Mouse (Mus musculus): ENCODE measurements around the gene 2310011J03Rik. TPM values are rescaled to one million over a fixed set of nuclear protein-coding genes. Genes with fewer than 3 reads are reported as not detected.
"Not testable (repeated sequence)": the region's sequence is repeated elsewhere in the genome, so short reads cannot be mapped to it uniquely, and the experiment has no call there.

2310011J03Rik gene
- total RNA-seq, 2 experiments from 2014 or later: 26.3 to 26.9 TPM

DNA sequence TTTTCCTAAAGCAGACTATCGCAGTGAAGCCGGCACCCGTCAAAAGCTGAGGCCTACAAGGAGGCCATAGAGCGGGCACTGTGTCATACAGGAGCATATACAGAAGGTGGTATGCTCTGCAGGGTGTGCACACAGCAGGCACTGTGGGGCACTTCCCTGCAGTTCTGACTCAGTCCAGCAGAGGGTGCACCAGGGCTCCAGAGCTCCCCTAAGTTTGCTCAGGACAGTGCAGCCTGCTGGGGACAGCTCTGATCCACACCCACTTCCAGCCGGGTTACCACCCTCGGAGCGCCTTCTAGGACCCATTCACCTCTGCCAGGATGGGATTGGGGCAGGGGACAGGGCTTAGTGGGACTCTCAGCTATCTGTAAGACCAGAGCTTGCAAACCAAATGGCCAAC is 30.0 kb upstream of the 2310011J03Rik start:
- TF ChIP-seq CTCF (IDR thresholded peaks at IDR 0.05): peak; percentile 98
- Histone ChIP-seq H3K27ac (no peak overlapping the region), H3K4me3 (no peak overlapping the region)
- intact Hi-C loops (cut with DNase I): loop anchor here (2.0 kb wide), 1 partner anchor 25 kb away; no protein-coding TSS in a partner anchor
- peak; percentile 76 to 88 for DNase-seq (ENCODE audit: extremely low spot score in 1 of 2, low spot score in 2 of 2)

DNA sequence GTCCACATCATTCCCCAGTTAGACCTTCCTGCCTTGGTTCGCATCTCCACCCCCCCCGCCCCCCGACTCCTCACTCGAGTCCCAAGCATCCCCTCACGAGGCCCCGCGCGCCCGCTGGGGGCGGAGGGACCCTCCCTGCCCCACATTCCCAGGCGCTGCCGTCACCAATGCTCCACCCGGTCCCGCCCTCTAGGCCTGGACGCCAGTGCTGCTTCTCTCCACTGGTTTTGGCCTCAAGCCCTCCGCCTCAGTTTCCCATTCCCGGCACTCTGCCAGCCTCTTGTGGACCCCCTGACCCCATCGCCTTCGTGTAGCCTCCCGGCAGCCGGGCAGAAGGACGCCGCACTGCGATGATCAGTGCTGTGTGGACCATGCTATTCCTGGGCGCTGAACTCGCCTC is 28.6 kb upstream of the 2310011J03Rik start:
- no peak for TF ChIP-seq CTCF (IDR thresholded peaks at IDR 0.05)
- H3K4me3 ChIP-seq: no peak overlapping the region
- intact Hi-C loops (cut with DNase I): loop anchor here (2.0 kb wide), 1 partner anchor 56 kb away; the partner anchor contains the start of gene Rps15

DNA sequence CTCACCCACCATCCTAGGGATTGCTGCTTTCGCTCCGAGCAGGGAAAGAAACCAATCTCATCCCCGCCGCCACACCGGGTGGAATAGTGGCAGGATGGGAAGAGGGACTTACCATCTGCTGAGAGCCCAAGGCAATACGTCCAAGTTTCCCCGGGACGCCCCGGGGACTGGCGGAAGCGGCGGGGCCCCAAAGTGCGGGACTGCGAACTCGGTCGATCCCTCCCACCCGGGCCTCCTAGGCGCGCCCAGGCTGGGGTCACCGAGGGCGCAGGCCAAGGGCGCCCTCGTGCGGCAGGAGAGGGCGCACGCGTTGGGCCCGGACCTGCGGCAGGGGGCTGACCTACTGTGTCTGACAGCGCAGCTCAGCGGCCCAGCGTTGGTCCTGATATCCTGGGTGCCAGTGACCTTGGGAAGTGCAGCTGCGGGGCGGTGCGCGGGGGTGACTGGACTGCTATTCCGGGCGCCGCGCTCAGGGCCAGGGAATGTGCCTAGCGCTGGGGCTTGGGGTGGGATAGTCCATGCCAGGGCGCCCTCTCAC is 28.0 kb upstream of the 2310011J03Rik start, which contains the start of gene Adamtsl5:
Gene Adamtsl5, minus strand, starts transcription at position 169 of the 538 bp plus-strand sequence.
- peak; percentile 64 for TF ChIP-seq CTCF (IDR thresholded peaks at IDR 0.05)
- no peak for DNase-seq (ENCODE audit: extremely low spot score in 1 of 2, low spot score in 2 of 2)
- intact Hi-C loops (cut with DNase I): loop anchor here (2.0 kb wide), 1 partner anchor 56 kb away; the partner anchor contains the start of gene Rps15
- H3K4me3 ChIP-seq: peak within 1 kb of the TSS; percentile 38
- 0 out of 2 replicates have a peak within 1 kb of the TSS, but pooled peaks have one; percentile 19 for H3K27ac ChIP-seq

More for the DNA sequence above, 28.6 kb upstream of the 2310011J03Rik start:
- no peak for DNase-seq (ENCODE audit: extremely low spot score in 1 of 2, low spot score in 2 of 2)
- H3K27ac ChIP-seq: no peak overlapping the region

DNA sequence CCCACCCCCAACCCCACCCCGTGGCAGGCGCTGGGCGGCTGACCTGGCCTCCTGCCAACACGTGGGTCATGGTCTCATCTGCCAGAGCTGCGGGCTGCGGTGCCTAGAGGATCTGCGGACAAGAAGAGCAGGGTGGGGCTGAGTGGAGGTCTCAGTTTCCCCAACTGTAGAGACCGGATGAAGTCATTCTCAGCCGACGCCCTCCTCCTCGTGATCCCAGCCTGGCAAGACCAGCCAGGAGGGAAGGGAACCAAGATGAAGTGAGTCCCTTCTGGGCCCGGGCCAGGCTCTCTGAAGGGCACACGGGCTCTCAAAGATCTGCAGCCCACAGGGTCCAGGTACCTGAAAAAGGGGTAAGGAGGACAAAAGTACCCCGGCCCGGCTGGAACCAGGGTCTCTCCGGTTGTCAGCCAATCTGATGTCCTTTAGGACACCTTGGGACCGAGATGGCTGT is 27.2 kb upstream of the 2310011J03Rik start:
- intact Hi-C loops (cut with DNase I): no loop called here
- TF ChIP-seq CTCF (IDR thresholded peaks at IDR 0.05): no peak
- DNase-seq (ENCODE audit: extremely low spot score in 1 of 2, low spot score in 2 of 2): no peak
- peak overlapping the region; percentile 38 for H3K4me3 ChIP-seq
- H3K27ac ChIP-seq: no peak overlapping the region

DNA sequence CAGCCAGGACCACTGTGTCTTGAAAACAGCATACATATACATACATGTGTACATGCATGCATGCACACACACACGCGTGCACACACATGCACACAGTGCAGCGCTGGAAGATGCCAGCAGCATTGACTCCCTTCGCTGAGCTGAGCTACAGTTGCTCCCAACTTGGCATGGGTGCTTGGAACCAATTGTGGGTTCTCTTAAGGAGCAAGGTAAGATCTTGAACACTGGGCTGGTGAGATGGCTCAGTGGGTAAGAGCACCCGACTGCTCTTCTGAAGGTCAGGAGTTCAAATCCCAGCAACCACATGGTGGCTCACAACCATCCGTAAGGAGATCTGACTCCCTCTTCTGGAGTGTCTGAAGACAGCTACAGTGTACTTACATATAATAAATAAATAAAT is 25.6 kb upstream of the 2310011J03Rik start:
- DNase-seq (ENCODE audit: extremely low spot score in 1 of 2, low spot score in 2 of 2); H3K27ac ChIP-seq; intact Hi-C loops (cut with DNase I); H3K4me3 ChIP-seq: not testable (repeated sequence)

DNA sequence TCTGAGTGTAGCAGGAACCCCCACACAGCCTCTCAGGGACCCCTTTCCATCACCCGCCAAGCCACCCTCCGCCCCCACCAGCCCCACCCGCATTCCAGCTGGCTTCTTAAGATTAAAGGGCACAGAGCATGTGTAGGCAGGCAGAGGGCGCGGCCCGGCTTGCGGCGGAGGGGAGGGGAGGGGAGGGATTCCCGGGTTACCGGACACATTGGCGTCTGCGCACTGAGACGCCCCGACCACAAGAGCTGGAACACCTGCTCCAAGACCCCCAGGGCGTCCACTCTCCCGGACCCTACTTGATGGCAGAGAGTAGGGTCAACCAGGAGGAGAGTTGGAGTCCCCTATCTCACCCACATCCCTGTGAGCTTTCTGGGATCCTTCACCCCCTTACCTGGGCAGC is 24.8 kb upstream of the 2310011J03Rik start:
- Histone ChIP-seq H3K4me3 (no peak overlapping the region), H3K27ac (no peak overlapping the region)
- no peak for TF ChIP-seq CTCF (IDR thresholded peaks at IDR 0.05)
- no peak for DNase-seq (ENCODE audit: extremely low spot score in 1 of 2, low spot score in 2 of 2)
- intact Hi-C loops (cut with DNase I): no loop called here

DNA sequence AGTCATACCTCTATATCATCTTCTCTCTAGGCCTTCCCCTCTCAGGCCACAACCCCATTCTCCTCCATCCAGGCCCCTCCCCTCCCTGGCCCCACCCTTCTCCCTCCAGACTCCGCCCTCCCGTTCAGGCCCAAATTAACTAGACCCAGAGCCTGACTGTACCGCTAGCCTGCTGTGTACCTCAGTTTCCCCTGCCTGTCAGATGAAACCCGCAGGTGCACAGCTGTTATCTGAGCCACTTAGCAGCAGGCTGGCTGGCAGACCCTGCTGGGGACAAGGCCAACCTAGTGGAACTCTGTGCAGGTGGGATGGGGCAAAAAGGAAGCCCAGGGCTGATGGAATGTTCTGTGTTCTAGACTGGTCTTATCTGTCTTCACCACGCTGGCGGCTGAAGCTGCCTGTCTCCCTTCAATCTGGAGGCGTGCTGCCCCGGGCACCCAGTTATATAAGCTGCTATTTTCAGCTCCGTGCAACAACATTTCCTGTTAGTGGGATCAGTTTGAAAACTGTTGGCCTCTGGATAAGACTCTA is 23.9 kb upstream of the 2310011J03Rik start:
- no peak for TF ChIP-seq CTCF (IDR thresholded peaks at IDR 0.05)
- intact Hi-C loops (cut with DNase I): no loop called here
- H3K27ac ChIP-seq: no peak overlapping the region
- no peak overlapping the region for H3K4me3 ChIP-seq
- DNase-seq (ENCODE audit: extremely low spot score in 1 of 2, low spot score in 2 of 2): no peak

DNA sequence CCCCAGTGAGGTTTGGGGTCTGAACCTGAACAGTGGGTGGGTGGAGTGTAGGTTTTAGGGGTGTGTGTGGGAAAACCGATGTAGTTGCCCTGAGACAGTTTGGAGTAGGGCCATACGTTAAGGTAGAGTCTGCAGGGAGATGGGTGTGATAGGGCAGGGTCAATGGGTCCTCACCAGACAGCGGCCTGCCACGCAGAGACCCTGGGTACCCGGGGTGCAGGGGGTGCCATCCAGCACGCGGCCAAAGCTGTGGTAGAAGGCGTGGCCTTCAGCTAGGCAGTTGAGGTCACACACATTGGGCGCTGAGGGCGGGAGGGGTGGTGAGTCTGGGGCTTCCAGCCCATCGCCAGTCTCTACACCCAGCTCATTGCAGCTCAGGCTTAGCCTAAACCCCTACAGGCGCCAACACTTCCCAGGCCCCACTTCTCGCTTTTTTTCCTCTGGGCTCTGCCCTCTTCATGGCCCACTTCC is 23.1 kb upstream of the 2310011J03Rik start:
- Histone ChIP-seq H3K27ac (no peak overlapping the region), H3K4me3 (no peak overlapping the region)
- intact Hi-C loops (cut with DNase I): no loop called here
- DNase-seq (ENCODE audit: extremely low spot score in 1 of 2, low spot score in 2 of 2): no peak
- no peak for TF ChIP-seq CTCF (IDR thresholded peaks at IDR 0.05)

DNA sequence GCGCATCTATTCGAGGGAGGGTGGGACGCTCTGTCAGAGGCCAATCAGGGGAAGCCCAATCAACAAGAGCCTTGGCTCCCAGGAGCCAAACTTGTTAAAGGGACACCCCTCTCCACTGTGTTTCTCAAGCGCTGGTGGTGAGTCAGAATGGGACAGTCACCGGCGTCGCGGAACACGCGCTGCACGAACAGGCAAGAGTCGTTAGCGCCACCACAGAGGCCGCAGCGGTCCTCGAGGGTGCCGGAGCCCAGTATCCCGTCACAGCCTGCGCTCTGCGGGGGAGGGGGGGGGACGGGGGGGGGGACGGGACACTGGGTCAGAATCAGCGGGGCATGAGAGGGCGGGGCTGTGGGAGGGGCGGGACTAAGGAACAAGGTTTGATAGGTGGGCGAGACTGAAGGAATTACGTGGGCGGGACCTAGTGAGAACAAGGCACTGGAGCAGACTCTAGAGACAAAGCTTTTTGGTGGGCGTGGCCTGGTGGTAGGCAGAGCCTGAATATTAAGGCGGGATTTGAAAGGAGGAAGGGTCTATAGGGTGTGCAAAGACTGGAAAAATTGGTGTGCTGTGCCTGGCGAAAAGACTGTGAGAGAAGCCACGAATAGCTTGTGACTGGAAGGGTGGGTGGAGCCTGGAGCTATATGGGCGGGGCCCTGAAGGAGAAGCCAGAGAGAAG is 22.6 kb upstream of the 2310011J03Rik start:
- Histone ChIP-seq H3K27ac (no peak overlapping the region), H3K4me3 (no peak overlapping the region)
- peak in 1 of 2 experiments; percentile 38 for DNase-seq (ENCODE audit: extremely low spot score in 1 of 2, low spot score in 2 of 2)
- TF ChIP-seq CTCF (IDR thresholded peaks at IDR 0.05): no peak
- intact Hi-C loops (cut with DNase I): no loop called here

DNA sequence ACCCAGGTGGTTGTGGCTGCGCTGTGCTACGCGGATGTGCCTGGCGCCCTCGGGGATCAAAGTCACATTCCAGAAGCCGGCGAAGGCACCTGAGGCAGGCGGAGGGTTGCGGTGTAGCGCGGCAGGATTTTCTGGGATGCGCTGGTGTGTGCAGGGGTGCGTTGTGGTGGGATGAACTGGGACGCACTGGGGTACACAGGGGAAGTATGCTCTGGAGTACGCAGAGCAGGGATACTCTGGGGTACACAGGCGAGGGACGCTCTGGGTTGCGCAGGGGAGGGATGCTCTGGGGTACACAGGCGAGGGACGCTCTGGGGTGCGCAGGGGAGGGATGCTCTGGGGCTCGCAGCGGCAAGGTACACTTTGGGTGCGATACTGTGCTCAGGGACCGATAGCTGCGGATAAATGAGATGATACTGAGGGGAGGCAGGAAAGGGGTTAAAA is 22.0 kb upstream of the 2310011J03Rik start:
- TF ChIP-seq CTCF (IDR thresholded peaks at IDR 0.05): no peak
- intact Hi-C loops (cut with DNase I): no loop called here
- no peak overlapping the region for H3K27ac ChIP-seq
- DNase-seq (ENCODE audit: extremely low spot score in 1 of 2, low spot score in 2 of 2): no peak
- H3K4me3 ChIP-seq: no peak overlapping the region

DNA sequence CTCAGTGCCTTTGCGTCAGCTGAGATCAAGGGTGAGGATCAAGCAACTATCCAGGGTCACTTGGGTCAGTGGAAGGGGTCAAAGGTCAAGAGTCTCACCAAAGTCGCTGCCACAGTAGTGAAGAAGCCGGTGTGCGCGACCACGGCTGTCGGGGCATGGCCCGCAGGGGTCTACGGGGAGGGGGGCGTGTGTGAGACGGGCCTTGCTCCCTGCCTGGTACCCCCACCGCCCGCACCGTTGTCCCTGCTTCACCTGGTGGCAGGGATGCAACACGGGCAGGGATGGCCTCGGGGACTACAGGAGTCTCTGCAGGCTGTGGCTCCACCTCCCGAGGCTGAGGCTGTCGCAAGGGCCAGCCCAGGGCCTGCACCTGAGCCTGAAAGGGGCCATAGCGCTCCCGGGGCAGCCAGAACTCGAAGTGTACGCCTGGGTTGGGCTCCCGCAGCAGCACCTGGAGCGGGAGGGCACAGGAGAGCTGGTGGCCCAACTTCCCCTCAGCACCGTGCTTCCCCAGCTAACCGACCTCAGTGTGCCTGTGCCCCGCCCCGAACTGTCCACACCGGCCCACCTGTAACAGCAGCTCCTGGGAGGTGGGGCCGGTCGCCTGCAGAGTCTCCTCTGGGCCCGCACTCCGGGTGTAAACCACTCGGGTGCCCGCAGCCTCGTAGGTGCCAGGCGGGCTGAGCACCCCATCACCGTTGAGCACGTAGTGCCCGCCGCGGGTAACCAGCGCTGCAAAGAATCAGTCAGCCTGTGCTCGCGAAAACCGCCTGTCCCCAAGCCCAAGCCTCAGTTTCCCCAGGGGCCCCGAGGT is 21.4 kb upstream of the 2310011J03Rik start:
- H3K27ac ChIP-seq: no peak overlapping the region
- intact Hi-C loops (cut with DNase I): no loop called here
- no peak for DNase-seq (ENCODE audit: extremely low spot score in 1 of 2, low spot score in 2 of 2)
- no peak for TF ChIP-seq CTCF (IDR thresholded peaks at IDR 0.05)
- no peak overlapping the region for H3K4me3 ChIP-seq
